Mouse (Mus musculus) stomach, postnatal 0 days (tissue): Measurements from ENCODE around the gene Dph6.

Experiments used
- CTCF ChIP-seq: IDR thresholded peaks from 2 replicates; pipeline ENCODE4 v1.5.1; 2016; ENCODE audit warnings: antibody characterized with exemption, low read depth, mild to moderate bottlenecking, moderate library complexity
- EP300 ChIP-seq: optimal IDR thresholded peaks from 2 replicates; pipeline ENCODE3; 2016; ENCODE audit warnings: antibody characterized with exemption

GRCm38 (mm10) chr2:114654365-114655239 is at the start of gene Dph6:
- TF ChIP-seq CTCF (peak; percentile 46), EP300 (peak; percentile 93)
